Mouse (Mus musculus) embryonic fibroblast, embryonic 13.5 days (primary cell): Measurements from ENCODE around the gene Olfr951.

Experiments
- CTCF ChIP-seq: IDR thresholded peaks from 2 replicates; pipeline ENCODE4 v1.5.1; 2011; ENCODE audit warnings: mild to moderate bottlenecking, control low read depth, low read length, moderate library complexity, borderline replicate concordance; ENCODE audit not compliant: insufficient read depth
- POLR2A ChIP-seq: IDR thresholded peaks from 2 replicates; pipeline ENCODE4 v1.6.1; 2011; ENCODE audit warnings: low read depth, mild to moderate bottlenecking, control low read depth, low read length, moderate library complexity

DNA sequence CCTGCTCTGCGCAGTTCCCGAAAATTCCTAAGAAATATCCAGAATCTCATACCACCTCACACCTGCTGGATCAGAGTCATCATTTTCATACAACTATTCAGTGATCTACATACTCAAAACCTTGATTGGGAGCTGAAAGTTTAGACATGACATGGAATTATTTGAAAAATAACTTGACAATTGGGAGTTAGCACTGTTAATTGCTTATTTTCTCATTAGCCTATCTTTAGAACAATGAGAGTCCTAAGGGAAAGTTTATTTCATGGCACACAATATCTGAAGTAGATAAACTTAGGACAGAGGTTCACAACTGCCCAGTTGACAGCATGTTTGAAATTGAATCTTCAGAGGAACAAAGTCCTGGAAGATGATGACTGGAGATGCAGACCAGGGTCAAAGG is at the start of gene Olfr951:
- TF ChIP-seq POLR2A, result no peak
- TF ChIP-seq CTCF, result no peak
